Mouse (Mus musculus) brain, embryonic 18.5 days (tissue): Measurements from ENCODE around the gene C2cd4b.
"Not testable (repeated sequence)": the region's sequence is repeated elsewhere in the genome, so short reads cannot be mapped to it uniquely, and the experiment has no call there.

Experiments
- DNase-seq: peaks from one replicate; pipeline ENCODE4 v3.0.0-alpha.2; 2012; ENCODE audit warnings: low read depth, low spot score

The C2cd4b gene

GRCm38 (mm10) chr9:67759163-67759955 is at the start of gene C2cd4b:
C2cd4b (plus strand) TSS chr9:67759437.
- DNase-seq = no peak

GRCm38 (mm10) chr9:67711051-67711877 is 48.0 kb upstream of the C2cd4b start:
- no peak for DNase-seq

- DNase-seq = no peak
Measured at GRCm38 (mm10) chr9:67712146-67712545, 47.1 kb upstream of the C2cd4b start.

- DNase-seq = no peak
Measured at GRCm38 (mm10) chr9:67717081-67717480, 42.2 kb upstream of the C2cd4b start.

GRCm38 (mm10) chr9:67718596-67718995 is 40.6 kb upstream of the C2cd4b start:
- no peak for DNase-seq

GRCm38 (mm10) chr9:67720150-67720549 is 39.1 kb upstream of the C2cd4b start:
- DNase-seq = no peak

- no peak for DNase-seq
Measured at GRCm38 (mm10) chr9:67722378-67722777, 36.9 kb upstream of the C2cd4b start.

GRCm38 (mm10) chr9:67725196-67725595 is 34.0 kb upstream of the C2cd4b start:
- no peak for DNase-seq

- no peak for DNase-seq
Measured at GRCm38 (mm10) chr9:67733716-67734115, 25.5 kb upstream of the C2cd4b start.

- DNase-seq = no peak
Measured at GRCm38 (mm10) chr9:67735426-67735825, 23.8 kb upstream of the C2cd4b start.

GRCm38 (mm10) chr9:67741256-67741655 is 18.0 kb upstream of the C2cd4b start:
- no peak for DNase-seq

GRCm38 (mm10) chr9:67753411-67754182 is 5.6 kb upstream of the C2cd4b start:
- no peak for DNase-seq

GRCm38 (mm10) chr9:67754713-67755112 is 4.5 kb upstream of the C2cd4b start:
- DNase-seq = no peak

GRCm38 (mm10) chr9:67758686-67759085 is 551 bp upstream of the C2cd4b start:
- DNase-seq = peak; percentile 34

- not testable (repeated sequence) for DNase-seq
Measured at GRCm38 (mm10) chr9:67759956-67760764, 923 bp downstream of the C2cd4b start.

GRCm38 (mm10) chr9:67760991-67761390 is 1.8 kb downstream of the C2cd4b start:
- DNase-seq = no peak

GRCm38 (mm10) chr9:67763326-67763725 is 4.1 kb downstream of the C2cd4b start:
- no peak for DNase-seq

GRCm38 (mm10) chr9:67766405-67766804 is 7.2 kb downstream of the C2cd4b start:
- no peak for DNase-seq

- no peak for DNase-seq
Measured at GRCm38 (mm10) chr9:67766948-67767347, 7.7 kb downstream of the C2cd4b start.

GRCm38 (mm10) chr9:67768843-67769242 is 9.6 kb downstream of the C2cd4b start:
- DNase-seq = no peak

GRCm38 (mm10) chr9:67769401-67769800 is 10.2 kb downstream of the C2cd4b start:
- no peak for DNase-seq
